Mouse (Mus musculus) heart, postnatal 4 days (tissue): ENCODE results near the gene Gm1673. TPM values are rescaled to one million over a fixed set of nuclear protein-coding genes. Genes with fewer than 3 reads are reported as not detected.
"Not testable (repeated sequence)": the region's sequence is repeated elsewhere in the genome, so short reads cannot be mapped to it uniquely, and the experiment has no call there.

Experiments used
- DNase-seq: peaks from one replicate; pipeline ENCODE4 v3.0.0; 2021
- total RNA-seq, 2 experiments: library from RNA; stranded (reverse); gene quantifications; 2 replicates each; pipeline ENCODE4 v1.2.3; 2021

Gene Gm1673
- total RNA-seq: 10 to 100 TPM; 12.5 to 13.9 TPM

GRCm38 (mm10) chr5:33983309-33984121, at the start of gene Gm1673:
TSS of gene Gm1673 (plus strand) at chr5:33983433.
- peak; percentile 88 for DNase-seq

- no peak for DNase-seq
Measured at GRCm38 (mm10) chr5:33934081-33934480, 49.2 kb upstream of the Gm1673 start.

GRCm38 (mm10) chr5:33934877-33935276, 48.4 kb upstream of the Gm1673 start:
- DNase-seq: no peak

GRCm38 (mm10) chr5:33935700-33936111, 47.5 kb upstream of the Gm1673 start:
- DNase-seq: peak; percentile 61

GRCm38 (mm10) chr5:33936120-33936707, 47.0 kb upstream of the Gm1673 start, which contains the start of gene Nelfa:
TSS of gene Nelfa (minus strand) at chr5:33936413.
- peak; percentile 98 for DNase-seq

GRCm38 (mm10) chr5:33937230-33937629, 46.0 kb upstream of the Gm1673 start:
- DNase-seq: no peak

GRCm38 (mm10) chr5:33938448-33938847, 44.8 kb upstream of the Gm1673 start:
- DNase-seq: peak; percentile 46

- not testable (repeated sequence) for DNase-seq
Measured at GRCm38 (mm10) chr5:33947035-33947434, 36.2 kb upstream of the Gm1673 start.

GRCm38 (mm10) chr5:33948314-33948713, 34.9 kb upstream of the Gm1673 start:
- DNase-seq: no peak

DNA sequence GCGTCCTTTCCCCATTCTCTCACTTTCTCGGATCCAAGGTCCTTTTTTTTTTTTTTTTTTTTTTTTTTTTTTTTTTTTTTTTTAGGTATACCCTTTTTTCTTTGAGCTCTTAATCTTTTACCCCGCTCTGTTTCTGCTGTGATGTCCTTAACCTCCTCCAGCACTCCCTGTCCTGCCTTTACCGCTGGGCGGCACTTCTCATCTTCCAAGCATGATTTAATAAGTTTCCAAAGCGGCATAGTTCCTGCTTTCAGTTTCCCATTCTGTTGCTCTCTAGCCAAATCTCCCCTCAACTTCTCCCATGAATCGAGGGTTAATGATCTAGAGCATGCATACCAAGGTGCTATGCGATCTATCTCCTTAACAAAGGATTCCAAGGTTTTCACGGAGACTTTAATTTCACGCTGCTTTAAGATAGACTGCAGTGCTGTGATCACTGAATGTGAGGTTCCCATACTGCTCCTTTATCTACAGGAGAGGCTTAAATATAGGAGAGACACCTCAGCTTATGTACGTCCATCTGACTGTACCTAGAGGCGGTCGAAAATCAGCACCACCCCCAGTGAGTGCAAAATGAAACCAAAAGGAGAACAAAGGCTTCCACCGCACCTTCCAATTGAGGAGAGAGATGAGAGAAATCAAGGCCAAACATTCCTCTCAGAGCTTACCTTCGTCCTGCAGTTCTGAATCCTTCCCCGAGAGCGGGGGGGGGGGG, 29.6 kb upstream of the Gm1673 start:
- no peak for DNase-seq

DNA sequence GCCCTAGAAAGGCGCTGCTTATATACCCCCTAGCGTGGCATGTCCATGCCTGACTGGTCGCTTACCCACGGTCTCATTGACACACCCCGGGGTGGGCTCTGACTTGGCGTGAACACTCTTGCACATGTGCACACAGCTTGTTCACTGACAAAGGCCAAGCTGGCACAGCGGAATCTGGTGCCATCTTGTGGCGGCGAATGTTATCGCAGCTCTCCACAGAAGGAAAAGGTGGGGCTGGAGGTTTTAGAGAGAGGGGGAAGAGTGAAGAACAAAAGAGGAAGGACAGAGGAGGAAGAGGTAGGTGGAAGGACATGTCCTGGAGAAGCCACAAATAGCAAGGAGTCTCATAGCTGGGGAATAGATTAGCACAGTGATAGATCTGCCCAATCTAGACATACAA, 28.9 kb upstream of the Gm1673 start:
- peak; percentile 85 for DNase-seq

GRCm38 (mm10) chr5:33955868-33956267, 27.4 kb upstream of the Gm1673 start:
- no peak for DNase-seq

GRCm38 (mm10) chr5:33959382-33959781, 23.9 kb upstream of the Gm1673 start:
- DNase-seq: no peak

DNA sequence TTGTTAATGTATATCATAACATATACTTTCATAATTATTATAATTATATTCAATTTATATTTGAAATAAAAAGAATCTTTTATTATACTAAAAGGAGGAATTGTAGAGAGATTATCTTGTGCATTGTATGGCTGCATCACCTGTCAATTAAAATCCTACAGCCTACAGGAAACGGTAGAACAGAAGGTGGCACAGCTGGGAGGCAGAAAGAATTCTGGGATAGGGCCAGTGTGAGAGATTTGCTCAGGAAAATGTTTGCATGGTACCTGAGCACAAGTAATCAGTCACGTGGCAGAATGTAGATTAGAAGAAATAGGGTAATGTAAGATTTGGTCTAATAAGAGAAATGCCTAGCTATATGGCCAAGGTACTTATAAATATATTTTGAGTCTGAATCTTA, 8.5 kb upstream of the Gm1673 start:
- no peak for DNase-seq

GRCm38 (mm10) chr5:33976267-33976666, 7.0 kb upstream of the Gm1673 start:
- no peak for DNase-seq

GRCm38 (mm10) chr5:33982731-33983259, 438 bp upstream of the Gm1673 start:
- DNase-seq: no peak

DNA sequence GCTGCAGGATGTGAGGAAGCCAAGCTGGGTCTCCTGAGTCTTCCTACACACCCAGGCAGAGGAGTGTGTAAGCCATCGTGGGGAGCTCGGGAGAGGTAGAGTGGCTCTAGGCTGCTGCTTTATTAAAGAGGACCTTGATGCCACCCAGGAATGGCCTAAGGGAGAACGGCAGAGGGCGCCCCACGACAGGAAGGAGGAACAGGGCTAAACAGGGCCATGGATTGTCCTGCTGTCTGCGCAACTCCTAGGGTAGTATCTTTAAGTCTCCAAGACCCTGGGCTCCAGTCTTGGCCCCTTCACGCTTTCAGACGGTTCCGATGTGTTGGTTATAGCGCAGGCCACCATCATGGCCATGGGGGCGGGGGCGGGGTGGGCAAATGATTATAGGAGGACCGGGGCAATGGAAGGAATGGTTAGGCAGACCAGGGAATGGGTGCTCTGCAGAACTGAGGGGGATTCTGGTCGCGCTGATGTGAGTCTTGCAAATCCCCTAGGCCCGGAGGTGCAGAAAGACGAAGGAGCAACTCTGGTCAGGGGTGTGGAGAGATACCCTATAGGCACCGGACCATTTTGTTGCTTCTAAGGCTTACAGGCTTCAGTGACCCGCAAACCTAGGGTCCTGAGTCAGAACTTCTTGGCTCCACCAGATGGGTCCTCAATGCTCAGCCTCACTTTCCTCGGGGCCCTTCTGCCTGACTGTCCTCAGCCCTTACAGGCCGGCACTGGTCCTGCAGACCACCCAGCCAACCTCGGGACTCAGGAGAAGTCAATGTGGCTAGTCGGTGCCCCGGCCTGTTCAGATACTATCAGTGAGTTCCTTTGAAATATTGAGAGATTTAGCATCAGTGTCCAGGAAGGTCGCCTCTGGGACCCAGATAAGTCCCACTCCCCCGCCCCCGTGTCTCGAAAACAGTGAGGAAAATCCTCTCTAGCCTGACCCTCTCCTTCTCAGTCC, 11.7 kb downstream of the Gm1673 start:
- peak; percentile 69 for DNase-seq

- DNase-seq: peak; percentile 53
Measured at GRCm38 (mm10) chr5:33995843-33996693, 12.8 kb downstream of the Gm1673 start, which contains the start of gene Nat8l. TSS of gene Nat8l (plus strand) at chr5:33995984.

DNA sequence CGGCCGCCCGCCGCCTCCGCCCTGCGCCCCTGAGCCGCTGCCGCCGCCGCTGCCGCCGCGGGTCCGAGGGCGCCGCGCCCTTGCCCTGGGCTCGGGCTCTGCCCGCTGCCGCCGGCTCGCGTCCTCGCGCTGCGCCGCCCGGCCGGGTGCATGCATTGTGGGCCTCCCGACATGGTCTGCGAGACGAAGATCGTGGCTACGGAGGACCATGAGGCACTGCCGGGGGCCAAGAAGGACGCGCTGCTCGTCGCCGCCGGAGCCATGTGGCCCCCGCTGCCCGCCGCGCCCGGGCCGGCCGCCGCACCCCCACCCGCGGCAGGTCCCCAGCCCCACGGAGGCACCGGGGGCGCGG, 13.4 kb downstream of the Gm1673 start:
- no peak for DNase-seq

DNA sequence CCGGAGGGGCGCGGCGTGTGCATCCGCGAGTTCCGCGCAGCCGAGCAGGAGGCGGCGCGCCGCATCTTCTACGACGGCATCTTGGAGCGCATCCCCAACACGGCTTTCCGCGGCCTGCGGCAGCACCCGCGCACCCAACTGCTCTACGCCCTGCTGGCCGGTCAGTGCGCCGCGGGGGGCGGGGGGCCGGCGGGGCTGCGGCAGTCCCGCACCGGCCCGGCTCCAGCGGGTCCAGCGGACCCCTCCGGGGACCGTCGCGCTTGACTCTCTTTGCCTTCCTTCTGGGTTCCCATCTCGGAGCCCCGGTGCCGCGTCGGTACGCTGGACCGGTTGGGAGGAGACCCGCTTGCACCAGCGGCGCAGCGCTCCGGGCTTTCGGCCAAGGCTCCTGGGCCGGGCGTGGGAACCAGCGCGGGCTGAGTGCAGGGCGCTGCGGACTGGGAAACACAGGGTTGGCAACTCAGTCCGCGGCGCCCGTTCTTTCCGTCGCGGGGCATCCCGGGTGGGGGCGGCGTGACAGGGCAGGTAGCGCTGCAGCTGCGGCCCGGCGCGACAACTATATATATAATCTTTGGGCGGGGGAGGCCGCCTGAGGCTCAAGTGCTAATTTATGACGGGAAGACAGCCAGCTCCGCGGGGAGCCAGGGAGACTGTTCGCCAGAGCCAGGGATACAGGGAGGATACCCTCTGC, 14.0 kb downstream of the Gm1673 start:
- DNase-seq: peak; percentile 65
